Mouse (Mus musculus) midbrain, embryonic 16.5 days (tissue): ENCODE results near the gene Arhgap27. TPM values are rescaled to one million over a fixed set of nuclear protein-coding genes. Genes with fewer than 3 reads are reported as not detected.
"Not testable (repeated sequence)": the region's sequence is repeated elsewhere in the genome, so short reads cannot be mapped to it uniquely, and the experiment has no call there.

Experiments used
- ATAC-seq: fragments of 200-750 bp; cut with Nextera tagmentation; 2 replicates; pipeline ENCODE4 v1.8.0; 2017; ENCODE audit warnings: moderate TSS enrichment
- H3K27ac ChIP-seq: fragments of 300-500 bp; sonication (generic); 2 replicates; pipeline ENCODE4 v1.5.1; 2014; ENCODE audit warnings: mild to moderate bottlenecking, low read length, mixed read lengths
- H3K27me3 ChIP-seq: fragments of 300-500 bp; sonication (generic); 2 replicates; pipeline ENCODE4 v1.6.1; 2014; ENCODE audit warnings: low read depth, low read length, mixed read lengths; ENCODE audit not compliant: control insufficient read depth, insufficient read depth
- H3K36me3 ChIP-seq: fragments of 300-500 bp; sonication (generic); 2 replicates; pipeline ENCODE4 v1.6.1; 2014; ENCODE audit warnings: mild to moderate bottlenecking, low read length, moderate library complexity, mixed read lengths; ENCODE audit not compliant: control insufficient read depth, insufficient read depth
- H3K4me1 ChIP-seq: fragments of 300-500 bp; sonication (generic); 2 replicates; pipeline ENCODE4 v1.6.1; 2014; ENCODE audit warnings: mild to moderate bottlenecking, low read length, mixed read lengths; ENCODE audit not compliant: control insufficient read depth, insufficient read depth
- H3K4me2 ChIP-seq: fragments of 300-500 bp; sonication (generic); 2 replicates; pipeline ENCODE4 v1.6.1; 2014; ENCODE audit warnings: mild to moderate bottlenecking, low read length, mixed read lengths
- H3K4me3 ChIP-seq: fragments of 300-500 bp; sonication (generic); 2 replicates; pipeline ENCODE4 v1.5.1; 2014; ENCODE audit warnings: low read depth, mild to moderate bottlenecking, low read length, moderate library complexity, mixed read lengths
- H3K9ac ChIP-seq: fragments of 300-500 bp; sonication (generic); 2 replicates; pipeline ENCODE4 v1.6.1; 2014; ENCODE audit warnings: low read depth, low read length, mixed read lengths
- H3K9me3 ChIP-seq: fragments of 300-500 bp; sonication (generic); replicated peaks from 2 replicates; pipeline ENCODE4 v1.6.1; 2014; ENCODE audit warnings: mild to moderate bottlenecking, low read length, mixed read lengths; ENCODE audit not compliant: control insufficient read depth, poor library complexity, severe bottlenecking
- WGBS: fragments of 180-500 bp; shearing (Covaris S2); extraction: QIAGEN DNeasy Blood & Tissue Kit; methylation state at CpG from one replicate; pipeline ENCODE4 v1.1.7; 2014; 5-methylcytosine and 5-hydroxymethylcytosine counted together
- polyA plus RNA-seq: library from polyadenylated mRNA; unstranded; fragments of >200 nt; fragmentation: Nextera tagmentation; extraction: Ambion mirVana; gene quantifications from 2 replicates; pipeline ENCODE4 v1.2.1, GENCODE M21; 2015

Arhgap27 gene
- polyA plus RNA-seq, 1 experiment from 2014 or later: 4.4 TPM

GRCm38 (mm10) chr11:103292152-103292889 is 71.2 kb downstream of the Arhgap27 start:
- H3K27ac ChIP-seq: peak overlapping the region; percentile 49; the same call in 1 of the 2 replicates
- ATAC-seq: no peak
- 21% methylated on average over 14 of the region's 14 CpGs for WGBS
- H3K9ac ChIP-seq: no peak overlapping the region
- no peaks in the 10 kb centered on the region for H3K9me3 ChIP-seq
- H3K4me2 ChIP-seq: no peak overlapping the region; the same call in 1 of the 2 replicates
- H3K4me1 ChIP-seq: peaks cover 8% of the 10 kb centered on the region
- no peaks in the 10 kb centered on the region for H3K36me3 ChIP-seq
- no peak overlapping the region for H3K4me3 ChIP-seq
- no peaks in the 10 kb centered on the region for H3K27me3 ChIP-seq

GRCm38 (mm10) chr11:103290841-103291240 is 72.7 kb downstream of the Arhgap27 start:
- H3K27me3 ChIP-seq, H3K4me2 ChIP-seq, H3K36me3 ChIP-seq, ATAC-seq, H3K9ac ChIP-seq, H3K9me3 ChIP-seq, H3K4me3 ChIP-seq, H3K4me1 ChIP-seq, H3K27ac ChIP-seq: not testable (repeated sequence)
- WGBS: 93% methylated on average over 7 of the region's 7 CpGs

- no peak overlapping the region for H3K4me2 ChIP-seq
- no peak overlapping the region for H3K4me3 ChIP-seq
- peaks cover 8% of the 10 kb centered on the region for H3K4me1 ChIP-seq
- H3K27ac ChIP-seq: no peak overlapping the region
- ATAC-seq: no peak
- H3K27me3 ChIP-seq: no peaks in the 10 kb centered on the region
- no peak overlapping the region for H3K9ac ChIP-seq
- no peaks in the 10 kb centered on the region for H3K9me3 ChIP-seq
- no peaks in the 10 kb centered on the region for H3K36me3 ChIP-seq
- WGBS: 81% methylated on average over 16 of the region's 16 CpGs
Measured at GRCm38 (mm10) chr11:103288291-103288963, 75.1 kb downstream of the Arhgap27 start.

- no peak overlapping the region for H3K9ac ChIP-seq
- no peaks in the 10 kb centered on the region for H3K9me3 ChIP-seq
- H3K27ac ChIP-seq: no peak overlapping the region
- H3K27me3 ChIP-seq: no peaks in the 10 kb centered on the region
- no peak for ATAC-seq
- no peak overlapping the region for H3K4me2 ChIP-seq
- no peaks in the 10 kb centered on the region for H3K36me3 ChIP-seq
- 97% methylated on average over 5 of the region's 5 CpGs for WGBS
- 0 out of 2 replicates have a peak, but pooled peaks cover under 1% of the 10 kb centered on the region for H3K4me1 ChIP-seq
- H3K4me3 ChIP-seq: no peak overlapping the region
Measured at GRCm38 (mm10) chr11:103286910-103287309, 76.6 kb downstream of the Arhgap27 start.

- no peak overlapping the region for H3K9ac ChIP-seq
- no peak overlapping the region for H3K4me2 ChIP-seq
- no peaks in the 10 kb centered on the region for H3K36me3 ChIP-seq
- 51% methylated on average over 6 of the region's 6 CpGs for whole genome bisulfite sequencing
- no peaks in the 10 kb centered on the region for H3K27me3 ChIP-seq
- H3K4me3 ChIP-seq: no peak overlapping the region
- no peak for ATAC-seq
- no peaks in the 10 kb centered on the region for H3K9me3 ChIP-seq
- no peaks in the 10 kb centered on the region for H3K4me1 ChIP-seq
- H3K27ac ChIP-seq: no peak overlapping the region
Measured at GRCm38 (mm10) chr11:103285951-103286350, 77.5 kb downstream of the Arhgap27 start.

GRCm38 (mm10) chr11:103285276-103285675 is 78.2 kb downstream of the Arhgap27 start:
- WGBS: 83% methylated on average over 10 of the region's 10 CpGs

GRCm38 (mm10) chr11:103281784-103282183 is 81.7 kb downstream of the Arhgap27 start:
- Histone ChIP-seq H3K27ac (no peak overlapping the region), H3K4me2 (no peak overlapping the region), H3K4me3 (no peak overlapping the region), H3K9ac (no peak overlapping the region), H3K4me1 (no peaks in the 10 kb centered on the region), H3K27me3 (no peaks in the 10 kb centered on the region), H3K9me3 (no peaks in the 10 kb centered on the region), H3K36me3 (no peaks in the 10 kb centered on the region)
- 82% methylated on average over 7 of the region's 7 CpGs for WGBS
- ATAC-seq: no peak

More at GRCm38 (mm10) chr11:103285276-103285675, 78.2 kb downstream of the Arhgap27 start:
- Histone ChIP-seq H3K4me2 (no peak overlapping the region), H3K27ac (no peak overlapping the region), H3K4me3 (no peak overlapping the region), H3K9me3 (no peaks in the 10 kb centered on the region), H3K36me3 (no peaks in the 10 kb centered on the region), H3K27me3 (no peaks in the 10 kb centered on the region), H3K9ac (no peak overlapping the region), H3K4me1 (no peaks in the 10 kb centered on the region)
- ATAC-seq: no peak
